9 mouse cellular contexts compared by ENCODE assay signal in the genomic region with DNA sequence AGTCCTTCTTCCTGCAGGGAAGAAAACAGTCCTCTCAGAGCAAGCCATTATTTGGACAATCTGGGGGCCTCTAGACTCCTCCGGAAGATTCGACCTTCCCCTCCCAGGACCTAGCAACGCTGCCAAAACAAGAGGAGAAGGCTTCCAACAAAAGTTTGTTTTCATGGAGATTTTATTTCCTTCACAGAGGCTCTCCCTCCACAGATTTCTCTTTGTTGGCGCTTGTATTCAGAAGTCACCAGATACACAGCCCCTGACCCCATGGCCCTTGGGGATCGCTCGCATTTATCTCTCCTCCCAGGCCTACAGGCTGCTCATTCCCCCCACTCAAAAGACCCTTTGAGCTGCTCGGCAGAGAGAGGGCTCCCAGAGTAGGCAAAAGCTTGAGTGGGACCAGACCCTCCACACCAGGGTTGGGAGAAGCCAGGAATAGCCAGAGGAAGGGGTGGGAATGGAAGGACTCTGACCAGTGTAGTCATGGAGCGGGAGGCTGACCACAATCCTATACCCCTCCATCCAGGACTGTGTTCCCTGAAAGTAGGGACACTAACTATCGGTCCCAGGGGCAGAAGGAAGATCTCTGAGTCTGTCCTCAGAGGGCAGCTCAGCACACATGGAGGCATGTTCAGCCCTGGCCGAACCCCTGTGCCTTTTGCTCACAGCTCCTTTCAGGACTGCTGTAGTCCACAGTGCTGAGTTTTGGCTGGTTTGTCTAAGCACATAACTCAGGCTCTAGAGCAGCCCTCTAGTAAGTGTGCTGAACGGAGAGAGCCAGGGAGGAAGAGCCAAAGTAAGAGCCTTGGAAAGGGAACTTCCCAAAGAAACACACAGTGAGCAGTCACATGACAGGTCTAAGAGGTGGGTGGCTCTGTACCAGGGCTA. TPM values are rescaled to one million over a fixed set of nuclear protein-coding genes. Genes with fewer than 3 reads are reported as not detected.
DNase-seq lines count a peak whose midpoint lies in the region; ATAC-seq and TF ChIP-seq lines count a peak whose summit lies in the region.
"Had no signal": no experiment of that assay in that cellular context is flagged by ENCODE, and none has a peak within 500 bp of the region (broad histone marks: within the 10 kb centered on the region; RNA-seq: fewer than 3 reads in every experiment).

No protein-coding gene starts in this region.

- no peak for DNase-seq in intestine, embryonic 14.5 days (ENCODE audit: low spot score)
- peak; percentile 22 for DNase-seq in brain, embryonic 14.5 days (ENCODE audit: low read depth)
- DNase-seq in heart, postnatal 0 days (ENCODE audit: low spot score), result peak; percentile 33
- no peak for DNase-seq in cerebellum, postnatal 10 days
- DNase-seq in right cerebral cortex, postnatal 14 days, result no peak
- no peak for DNase-seq in frontal cortex, postnatal 14 days (ENCODE audit: low spot score in 2 of 2)

- no peak overlapping the region for H3K9ac ChIP-seq in intestine, embryonic 14.5 days (ENCODE audit: low read length)
- no peak overlapping the region for H3K9ac ChIP-seq in intestine, postnatal 0 days (ENCODE audit: low read depth, low read length)
- no peak overlapping the region for H3K9ac ChIP-seq in heart, postnatal 0 days (replicated peaks; ENCODE audit: low read depth, low read length)
- H3K9ac ChIP-seq in midbrain, embryonic 16.5 days (ENCODE audit: low read depth, low read length), result no peak overlapping the region

- WGBS in intestine, embryonic 14.5 days, result 40% methylated on average over 11 of the region's 11 CpGs
- 56% methylated on average over 11 of the region's 11 CpGs for WGBS in intestine, postnatal 0 days
- 46% methylated on average over 11 of the region's 11 CpGs for WGBS in heart, postnatal 0 days
- WGBS in midbrain, embryonic 16.5 days, result 39% methylated on average over 11 of the region's 11 CpGs

- no peaks in the 10 kb centered on the region for H3K27me3 ChIP-seq in intestine, embryonic 14.5 days (replicated peaks; ENCODE audit: control insufficient read depth, insufficient read depth, low read length)
- H3K27me3 ChIP-seq in intestine, postnatal 0 days (replicated peaks; ENCODE audit: control insufficient read depth, insufficient read depth, low read length), result no peaks in the 10 kb centered on the region
- H3K27me3 ChIP-seq in heart, postnatal 0 days (ENCODE audit: control insufficient read depth, insufficient read depth, low read length), result no peaks in the 10 kb centered on the region
- H3K27me3 ChIP-seq in midbrain, embryonic 16.5 days (ENCODE audit: control insufficient read depth, insufficient read depth, low read depth, low read length), result no peaks in the 10 kb centered on the region

- no peaks in the 10 kb centered on the region for H3K36me3 ChIP-seq in intestine, embryonic 14.5 days (ENCODE audit: control insufficient read depth, insufficient read depth, low read length)
- no peaks in the 10 kb centered on the region for H3K36me3 ChIP-seq in intestine, postnatal 0 days (ENCODE audit: control insufficient read depth, insufficient read depth)
- no peaks in the 10 kb centered on the region for H3K36me3 ChIP-seq in heart, postnatal 0 days (replicated peaks; ENCODE audit: control insufficient read depth, insufficient read depth, low read length)
- no peaks in the 10 kb centered on the region for H3K36me3 ChIP-seq in midbrain, embryonic 16.5 days (ENCODE audit: control insufficient read depth, insufficient read depth, low read length)

- peaks cover 16% of the 10 kb centered on the region for H3K4me1 ChIP-seq in intestine, embryonic 14.5 days (replicated peaks; ENCODE audit: control insufficient read depth, insufficient read depth, low read length)
- H3K4me1 ChIP-seq in intestine, postnatal 0 days (replicated peaks; ENCODE audit: control insufficient read depth, insufficient read depth, low read length), result no peaks in the 10 kb centered on the region
- peaks cover 8% of the 10 kb centered on the region; the same call in 1 of the 2 replicates for H3K4me1 ChIP-seq in heart, postnatal 0 days (ENCODE audit: control insufficient read depth, insufficient read depth)
- peaks cover 9% of the 10 kb centered on the region; the same call in 1 of the 2 replicates for H3K4me1 ChIP-seq in midbrain, embryonic 16.5 days (ENCODE audit: control insufficient read depth, insufficient read depth, low read length)

- ATAC-seq in intestine, embryonic 14.5 days (replicated peaks; ENCODE audit: low FRiP score, low TSS enrichment, low read depth), result peak; percentile 66
- no peak for ATAC-seq in intestine, postnatal 0 days
- ATAC-seq in heart, postnatal 0 days (ENCODE audit: insufficient read depth, low read depth), result peak; percentile 63
- ATAC-seq in midbrain, embryonic 16.5 days, result peak; percentile 37; the same call in 1 of the 2 replicates

- TF ChIP-seq CTCF in intestine, postnatal 0 days (IDR thresholded peaks at IDR 0.05; ENCODE audit: low read depth), result no peak
- TF ChIP-seq CTCF in brain, embryonic 14.5 days (IDR thresholded peaks at IDR 0.05; ENCODE audit: borderline replicate concordance, extremely low read depth, insufficient read depth, insufficient read length), result no peak
- no peak for TF ChIP-seq CTCF in heart, postnatal 0 days (IDR thresholded peaks at IDR 0.05; ENCODE audit: low read depth)

- H3K27ac ChIP-seq in intestine, embryonic 14.5 days (ENCODE audit: low read depth), result peak overlapping the region; percentile 66
- H3K27ac ChIP-seq in intestine, postnatal 0 days (ENCODE audit: low read depth, low read length), result no peak overlapping the region
- H3K27ac ChIP-seq in heart, postnatal 0 days (ENCODE audit: low read depth), result peak overlapping the region; percentile 82
- H3K27ac ChIP-seq in midbrain, embryonic 16.5 days (ENCODE audit: low read length), result no peak overlapping the region
- H3K27ac ChIP-seq: macrophage had no signal

- H3K4me2 ChIP-seq in intestine, embryonic 14.5 days (ENCODE audit: low read length), result no peak overlapping the region
- no peak overlapping the region for H3K4me2 ChIP-seq in intestine, postnatal 0 days (replicated peaks; ENCODE audit: low read depth)
- no peak overlapping the region for H3K4me2 ChIP-seq in heart, postnatal 0 days (ENCODE audit: low read depth, low read length)
- no peak overlapping the region for H3K4me2 ChIP-seq in midbrain, embryonic 16.5 days (ENCODE audit: low read length)

- H3K9me3 ChIP-seq in intestine, embryonic 14.5 days (ENCODE audit: control insufficient read depth, low read length), result no peaks in the 10 kb centered on the region
- H3K9me3 ChIP-seq in intestine, postnatal 0 days (ENCODE audit: control insufficient read depth), result no peaks in the 10 kb centered on the region
- H3K9me3 ChIP-seq in heart, postnatal 0 days (replicated peaks; ENCODE audit: control insufficient read depth, low read length), result no peaks in the 10 kb centered on the region
- no peaks in the 10 kb centered on the region for H3K9me3 ChIP-seq in midbrain, embryonic 16.5 days (replicated peaks; ENCODE audit: control insufficient read depth, low read length, poor library complexity, severe bottlenecking)

- H3K4me3 ChIP-seq in intestine, embryonic 14.5 days (ENCODE audit: low read depth, low read length), result no peak overlapping the region
- no peak overlapping the region for H3K4me3 ChIP-seq in intestine, postnatal 0 days (ENCODE audit: low read depth, low read length)
- H3K4me3 ChIP-seq in heart, postnatal 0 days (ENCODE audit: low read depth, low read length), result no peak overlapping the region
- no peak overlapping the region for H3K4me3 ChIP-seq in midbrain, embryonic 16.5 days (ENCODE audit: low read depth, low read length)

- TF ChIP-seq POLR2A in brain, embryonic 14.5 days (IDR thresholded peaks at IDR 0.05; ENCODE audit: borderline replicate concordance, extremely low read depth, insufficient read depth, insufficient read length, poor library complexity, severe bottlenecking), result no peak

- no peak for TF ChIP-seq EP300 in heart, postnatal 0 days (IDR thresholded peaks at IDR 0.05; ENCODE audit: low read depth)

RNA-seq across cellular contexts. Expression of a gene that starts 45.9 kb away (rescaled TPM):
- 8.8 and 9.6 TPM in 2 replicates for polyA plus RNA-seq in intestine, embryonic 14.5 days (2014; fragmentation: Nextera tagmentation; extraction: Ambion mirVana)
- 2.4 and 2.8 TPM in 2 replicates for polyA plus RNA-seq in intestine, postnatal 0 days (2015; fragmentation: Nextera tagmentation; extraction: Ambion mirVana)
- polyA plus RNA-seq in brain, embryonic 14.5 days (2012; rRNA removed), result 37.2 and 38.3 TPM in 2 replicates
- total RNA-seq in heart, postnatal 0 days (2014; rRNA removed; ENCODE audit: low replicate concordance), result 0.54 and 7.3 TPM in 2 replicates
- polyA plus RNA-seq in heart, postnatal 0 days (2015; fragmentation: Nextera tagmentation; extraction: Ambion mirVana), result 2.0 and 2.4 TPM in 2 replicates
- 32.5 and 34.3 TPM in 2 replicates for polyA plus RNA-seq in midbrain, embryonic 16.5 days (2015; fragmentation: Nextera tagmentation; extraction: Ambion mirVana)
- polyA plus RNA-seq: macrophage had no signal

Comparison
In these comparisons a context has a peak if more than half of its experiments do, and no peak if none do; other contexts are left out.
1. H3K27ac ChIP-seq: peak in intestine, embryonic 14.5 days (single experiment) and heart, postnatal 0 days (single experiment); none in intestine, postnatal 0 days (single experiment) and midbrain, embryonic 16.5 days (single experiment).
2. DNase-seq: peak in brain, embryonic 14.5 days (single experiment) and heart, postnatal 0 days (single experiment); none in intestine, embryonic 14.5 days (single experiment), cerebellum, postnatal 10 days (0 of 2), right cerebral cortex, postnatal 14 days (single experiment) and frontal cortex, postnatal 14 days (0 of 2).